Mouse (Mus musculus) embryonic fibroblast, embryonic 13.5 days (primary cell): ENCODE results near the gene Krt82. TPM values are rescaled to one million over a fixed set of nuclear protein-coding genes. Genes with fewer than 3 reads are reported as not detected.

Experiments used
- H3K27ac ChIP-seq: 2 replicates; pipeline ENCODE4 v1.5.1; 2012; ENCODE audit warnings: low read length, control low read depth, inconsistent platforms; ENCODE audit not compliant: insufficient read depth
- H3K4me1 ChIP-seq: 2 replicates; pipeline ENCODE4 v1.6.1; 2011; ENCODE audit warnings: low read length; ENCODE audit not compliant: control insufficient read depth, insufficient read depth
- H3K4me3 ChIP-seq: 2 replicates; pipeline ENCODE4 v1.5.1; 2011; ENCODE audit warnings: mild to moderate bottlenecking, control low read depth, low read length; ENCODE audit not compliant: insufficient read depth
- CTCF ChIP-seq: IDR thresholded peaks from 2 replicates; pipeline ENCODE4 v1.5.1; 2011; ENCODE audit warnings: mild to moderate bottlenecking, control low read depth, low read length, moderate library complexity, borderline replicate concordance; ENCODE audit not compliant: insufficient read depth
- POLR2A ChIP-seq: IDR thresholded peaks from 2 replicates; pipeline ENCODE4 v1.6.1; 2011; ENCODE audit warnings: low read depth, mild to moderate bottlenecking, control low read depth, low read length, moderate library complexity
- polyA plus RNA-seq: library from polyadenylated mRNA; stranded (reverse); fragments of >200 nt; gene quantifications from 2 replicates; pipeline ENCODE4 v1.2.4, GENCODE M21; 2011; ENCODE audit warnings: low read depth; ENCODE audit not compliant: missing spikeins, insufficient read length

Krt82 gene
- polyA plus RNA-seq, 1 experiment, result not detected

- H3K4me1 ChIP-seq, result no peaks in the 10 kb centered on the region
- H3K27ac ChIP-seq, result no peak overlapping the region
- no peak overlapping the region for H3K4me3 ChIP-seq
- TF ChIP-seq POLR2A (no peak), CTCF (no peak)
Observed at GRCm38 (mm10) chr15:101508247-101508646, 42.2 kb downstream of the Krt82 start.

GRCm38 (mm10) chr15:101506896-101507758 lies 43.3 kb downstream of the Krt82 start:
- Histone ChIP-seq H3K4me3 (no peak overlapping the region), H3K27ac (no peak overlapping the region), H3K4me1 (no peaks in the 10 kb centered on the region)
- TF ChIP-seq CTCF (no peak), POLR2A (no peak)

GRCm38 (mm10) chr15:101497181-101497580 lies 53.3 kb downstream of the Krt82 start:
- Histone ChIP-seq H3K4me1 (no peaks in the 10 kb centered on the region), H3K4me3 (no peak overlapping the region), H3K27ac (no peak overlapping the region)
- TF ChIP-seq POLR2A (no peak), CTCF (0 out of 2 replicates have a peak, but pooled peaks have one; percentile 25)

GRCm38 (mm10) chr15:101495266-101495665 lies 55.2 kb downstream of the Krt82 start:
- H3K4me1 ChIP-seq, result no peaks in the 10 kb centered on the region
- TF ChIP-seq POLR2A, result no peak
- no peak for TF ChIP-seq CTCF
- no peak overlapping the region for H3K27ac ChIP-seq
- no peak overlapping the region for H3K4me3 ChIP-seq

GRCm38 (mm10) chr15:101494203-101494602 lies 56.3 kb downstream of the Krt82 start:
- Histone ChIP-seq H3K27ac (no peak overlapping the region), H3K4me1 (no peaks in the 10 kb centered on the region), H3K4me3 (no peak overlapping the region)
- TF ChIP-seq POLR2A (no peak), CTCF (no peak)

GRCm38 (mm10) chr15:101493713-101494112 lies 56.8 kb downstream of the Krt82 start:
- TF ChIP-seq CTCF, result no peak
- no peak for TF ChIP-seq POLR2A
- no peak overlapping the region for H3K4me3 ChIP-seq
- no peaks in the 10 kb centered on the region for H3K4me1 ChIP-seq
- no peak overlapping the region for H3K27ac ChIP-seq

GRCm38 (mm10) chr15:101492718-101493117 lies 57.7 kb downstream of the Krt82 start:
- Histone ChIP-seq H3K4me3 (no peak overlapping the region), H3K4me1 (no peaks in the 10 kb centered on the region), H3K27ac (no peak overlapping the region)
- no peak for TF ChIP-seq POLR2A
- TF ChIP-seq CTCF, result no peak

GRCm38 (mm10) chr15:101491431-101491830 lies 59.0 kb downstream of the Krt82 start, which contains the start of gene Krt83:
TSS of gene Krt83 (minus strand) at chr15:101491512.
- H3K27ac ChIP-seq, result no peak within 1 kb of the TSS
- no peaks in the 10 kb centered on the region for H3K4me1 ChIP-seq
- H3K4me3 ChIP-seq, result no peak within 1 kb of the TSS
- no peak for TF ChIP-seq POLR2A
- no peak for TF ChIP-seq CTCF

Other genes with a start within 250 kb of the Krt82 start
- 2.2 and 2.4 TPM in 2 replicates for gene Krt80, start 180.5 kb downstream of the Krt82 start, polyA plus RNA-seq
- gene Krt7, start 139.6 kb downstream of the Krt82 start, polyA plus RNA-seq, result 0.98 and 1.8 TPM in 2 replicates
- not detected in 2 replicates for gene Krt87, start 111.9 kb downstream of the Krt82 start, polyA plus RNA-seq
- gene Krt88, start 102.9 kb downstream of the Krt82 start, polyA plus RNA-seq, result not detected in 2 replicates
- not detected in 2 replicates for gene Krt81, start 86.9 kb downstream of the Krt82 start, polyA plus RNA-seq
- not detected in 2 replicates for gene Krt86, start 77.2 kb downstream of the Krt82 start, polyA plus RNA-seq
- gene Krt83, start 59.2 kb downstream of the Krt82 start, polyA plus RNA-seq, result not detected in 2 replicates
- not detected in 2 replicates for gene Gm49425, start 33.4 kb downstream of the Krt82 start, polyA plus RNA-seq
- not detected in 2 replicates for gene Krt84, start 17.8 kb downstream of the Krt82 start, polyA plus RNA-seq
- not detected in 2 replicates for gene Krt90, start 12.3 kb upstream of the Krt82 start, polyA plus RNA-seq
- gene Krt75, start 23.2 kb upstream of the Krt82 start, polyA plus RNA-seq, result not detected in 2 replicates
- gene Gm5414, start 77.5 kb upstream of the Krt82 start, polyA plus RNA-seq, result not detected in 2 replicates
- not detected in 2 replicates for gene Gm5478, start 96.7 kb upstream of the Krt82 start, polyA plus RNA-seq
- not detected in 2 replicates for gene Krt6b, start 129.6 kb upstream of the Krt82 start, polyA plus RNA-seq
- not detected in 2 replicates for gene Krt6a, start 143.6 kb upstream of the Krt82 start, polyA plus RNA-seq
- not detected in 2 replicates for gene Krt5, start 162.2 kb upstream of the Krt82 start, polyA plus RNA-seq
- not detected in 2 replicates for gene Krt71, start 192.4 kb upstream of the Krt82 start, polyA plus RNA-seq
- gene Krt72, start 235.8 kb upstream of the Krt82 start, polyA plus RNA-seq, result not detected in 2 replicates